ENCODE assay signal across 8 mouse cellular contexts in the genomic region with DNA sequence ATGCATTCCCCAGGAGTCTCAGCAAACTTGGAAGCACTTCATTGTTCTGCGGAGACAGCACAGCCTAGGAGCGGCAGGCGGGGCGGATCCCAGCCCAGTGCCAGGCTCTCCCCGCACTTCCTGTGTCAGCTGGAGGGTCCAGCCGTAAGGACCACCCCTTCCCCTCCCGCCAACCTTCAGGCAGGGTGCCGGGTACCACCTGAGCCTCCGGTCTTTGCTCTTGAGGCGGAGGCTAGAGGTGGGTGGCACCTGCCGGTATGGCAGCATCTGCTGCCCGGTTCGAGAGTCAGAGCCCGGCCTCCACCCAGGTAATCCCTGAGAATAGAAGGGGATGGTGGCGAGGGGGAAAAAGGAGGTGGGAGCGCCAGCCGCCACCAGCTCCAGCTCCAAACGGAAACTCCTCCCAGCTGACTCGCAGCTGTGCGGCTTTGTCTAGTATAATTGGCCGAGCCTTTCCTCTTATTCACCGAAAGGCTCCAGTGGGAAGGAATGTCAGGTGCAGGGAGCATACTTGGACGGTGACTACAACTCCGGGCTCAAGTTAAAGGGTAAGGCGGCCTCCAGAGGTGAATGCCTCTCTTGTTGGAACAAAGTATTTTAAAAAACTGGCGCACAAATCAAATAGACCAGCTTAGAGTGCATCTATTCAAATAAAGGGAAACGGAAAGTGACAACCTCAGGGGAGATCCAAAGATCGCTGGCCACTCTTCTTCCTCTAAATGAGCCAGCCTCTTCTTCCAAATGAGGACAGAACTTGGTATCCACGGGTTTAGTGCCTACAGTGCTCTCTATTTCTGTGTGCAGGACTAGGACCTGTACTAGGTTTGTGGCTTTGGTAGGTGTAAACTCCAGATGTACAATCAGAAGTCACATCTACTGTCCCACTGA.
A peak's percentile ranks its signal among the peaks of the same experiment; 100 is the strongest.
DNase-seq lines count a peak whose midpoint lies in the region; ATAC-seq and TF ChIP-seq lines count a peak whose summit lies in the region.

No protein-coding gene starts in this region.

- H3K27me3 ChIP-seq in E14TG2a.4 (ENCODE audit: insufficient read depth, low read length): no peaks in the 10 kb centered on the region
- no peaks in the 10 kb centered on the region for H3K27me3 ChIP-seq in forebrain, embryonic 13.5 days
- H3K27me3 ChIP-seq in lung, postnatal 0 days (replicated peaks; ENCODE audit: insufficient read depth, low read length): no peaks in the 10 kb centered on the region

- no peak for TF ChIP-seq CTCF in E14TG2a.4 (conservative IDR thresholded peaks at IDR 0.05; ENCODE audit: low read length)
- no peak for TF ChIP-seq CTCF in bone marrow, adult 2 months (IDR thresholded peaks at IDR 0.05; ENCODE audit: control insufficient read depth, insufficient read depth, low read length)
- no peak for TF ChIP-seq CTCF in layer of hippocampus, adult 2 months (conservative IDR thresholded peaks at IDR 0.05)
- peak; percentile 25; the same call in 1 of the 2 replicates for TF ChIP-seq CTCF in lung, postnatal 0 days (IDR thresholded peaks at IDR 0.05)

- H3K27ac ChIP-seq in bone marrow, adult 2 months (ENCODE audit: control insufficient read depth, insufficient read depth, low read depth, low read length, poor library complexity): no peak overlapping the region
- H3K27ac ChIP-seq in forebrain, embryonic 13.5 days: peak overlapping the region; percentile 92
- H3K27ac ChIP-seq in layer of hippocampus, adult 2 months: peak overlapping the region; percentile 88
- H3K27ac ChIP-seq in lung, postnatal 0 days (ENCODE audit: low read length): peak overlapping the region; percentile 89

- H3K4me2 ChIP-seq in forebrain, embryonic 13.5 days: peak overlapping the region; percentile 80
- peak overlapping the region; percentile 82 for H3K4me2 ChIP-seq in lung, postnatal 0 days (replicated peaks; ENCODE audit: low read depth, low read length)

- no peak for TF ChIP-seq POLR2A in bone marrow, adult 2 months (IDR thresholded peaks at IDR 0.05; ENCODE audit: borderline replicate concordance, control insufficient read depth, low read depth, low read length)

- peak overlapping the region; percentile 88 for H3K4me3 ChIP-seq in E14TG2a.4 (replicated peaks; ENCODE audit: low read length)
- H3K4me3 ChIP-seq in bone marrow, adult 2 months (replicated peaks; ENCODE audit: control insufficient read depth, low read depth, low read length): peak overlapping the region; percentile 51
- peak overlapping the region; percentile 66 for H3K4me3 ChIP-seq in forebrain, embryonic 13.5 days
- peak overlapping the region; percentile 55 for H3K4me3 ChIP-seq in layer of hippocampus, adult 2 months
- peak overlapping the region; percentile 51 for H3K4me3 ChIP-seq in lung, postnatal 0 days (ENCODE audit: low read depth, low read length)

- H3K9me3 ChIP-seq in E14TG2a.4 (ENCODE audit: low read length): no peaks in the 10 kb centered on the region
- H3K9me3 ChIP-seq in forebrain, embryonic 13.5 days (replicated peaks): no peaks in the 10 kb centered on the region
- no peaks in the 10 kb centered on the region for H3K9me3 ChIP-seq in lung, postnatal 0 days (ENCODE audit: low read length)

- DNase-seq in heart, postnatal 36 days: peak; percentile 48 to 67
- DNase-seq in layer of hippocampus, adult 2 months (ENCODE audit: low spot score in 2 of 2): peak; percentile 6 to 16
- peak; percentile 92 for DNase-seq in lung, postnatal 0 days (ENCODE audit: low spot score)
- DNase-seq in ovary, postnatal 14 days (ENCODE audit: low spot score): peak; percentile 22
- DNase-seq in urinary bladder, postnatal 14 days (ENCODE audit: low spot score): peak; percentile 50

- intact Hi-C loops in heart, postnatal 36 days (cut with DNase I): no loop called here

- WGBS in bone marrow, adult 2 months: 4% methylated on average over 29 of the region's 29 CpGs
- WGBS in forebrain, embryonic 13.5 days: under 1% methylated on average over 29 of the region's 29 CpGs
- 2% methylated on average over 29 of the region's 29 CpGs for WGBS in lung, postnatal 0 days

- H3K4me1 ChIP-seq in E14TG2a.4 (replicated peaks; ENCODE audit: low read depth, low read length): peaks cover 15% of the 10 kb centered on the region
- H3K4me1 ChIP-seq in bone marrow, adult 2 months (ENCODE audit: control insufficient read depth, insufficient read depth, low read length): no peaks in the 10 kb centered on the region; the same call in 1 of the 2 replicates
- H3K4me1 ChIP-seq in forebrain, embryonic 13.5 days: peaks cover 31% of the 10 kb centered on the region
- H3K4me1 ChIP-seq in lung, postnatal 0 days (ENCODE audit: insufficient read depth, low read depth, low read length): no peaks in the 10 kb centered on the region

- H3K36me3 ChIP-seq in E14TG2a.4 (ENCODE audit: insufficient read depth, low read length): no peaks in the 10 kb centered on the region
- H3K36me3 ChIP-seq in forebrain, embryonic 13.5 days (ENCODE audit: poor library complexity, severe bottlenecking): no peaks in the 10 kb centered on the region
- H3K36me3 ChIP-seq in lung, postnatal 0 days (ENCODE audit: insufficient read depth, low read length): no peaks in the 10 kb centered on the region

- peak; percentile 35 for TF ChIP-seq EP300 in lung, postnatal 0 days (IDR thresholded peaks at IDR 0.05)

- peak; percentile 97 for ATAC-seq in forebrain, embryonic 13.5 days
- peak; percentile 97 for ATAC-seq in lung, postnatal 0 days

- peak overlapping the region; percentile 84 for H3K9ac ChIP-seq in forebrain, embryonic 13.5 days
- H3K9ac ChIP-seq in lung, postnatal 0 days (replicated peaks; ENCODE audit: low read depth): peak overlapping the region; percentile 48

Comparison
In these comparisons a context has a peak if more than half of its experiments do, and no peak if none do; other contexts are left out.
1. DNase-seq: peak in every context shown above with its lines; median percentile 92 in lung, postnatal 0 days; 58 in heart, postnatal 36 days; 50 in urinary bladder, postnatal 14 days; 22 in ovary, postnatal 14 days; 11 in layer of hippocampus, adult 2 months.